Mouse (Mus musculus) right cerebral cortex, adult 18-20 months (tissue): ENCODE measurements at regions not wholly inside any gene's neighbourhood (a gene's known extent, or its start where the extent isn't known, plus 50 kb on each side); places are given as distances from the start of the nearest gene placed in this dataset.
A peak's percentile ranks its signal among the peaks of the same experiment; 100 is the strongest.

ENCODE experiments used
- DNase-seq: peaks from one replicate; pipeline ENCODE4 v3.0.0; 2022; ENCODE audit warnings: mixed read lengths

GRCm38 (mm10) chr2:113959025-113959767, 54.2 kb downstream of the Gjd2 start:
- DNase-seq = no peak

- no peak for DNase-seq
Measured at GRCm38 (mm10) chr2:113952480-113952879, 60.9 kb downstream of the Gjd2 start.

- peak; percentile 5 for DNase-seq
Measured at GRCm38 (mm10) chr2:113949296-113949990, 64.0 kb downstream of the Gjd2 start.

- DNase-seq = no peak
Measured at GRCm38 (mm10) chr2:113931689-113932088, 81.7 kb downstream of the Gjd2 start.

- DNase-seq = no peak
Measured at GRCm38 (mm10) chr2:113930948-113931347, 82.5 kb downstream of the Gjd2 start.

GRCm38 (mm10) chr2:113929650-113930049, 81.2 kb upstream of the Arhgap11a start:
- DNase-seq = no peak

GRCm38 (mm10) chr2:113924138-113924537, 75.7 kb upstream of the Arhgap11a start:
- DNase-seq = no peak

- DNase-seq = no peak
Measured at GRCm38 (mm10) chr2:113918913-113919312, 70.5 kb upstream of the Arhgap11a start.

- DNase-seq = no peak
Measured at GRCm38 (mm10) chr2:113914248-113914647, 65.8 kb upstream of the Arhgap11a start.

GRCm38 (mm10) chr2:113911188-113911587, 62.7 kb upstream of the Arhgap11a start:
- DNase-seq = no peak

- DNase-seq = no peak
Measured at GRCm38 (mm10) chr2:113909502-113909901, 61.0 kb upstream of the Arhgap11a start.

GRCm38 (mm10) chr2:113908636-113909035, 60.2 kb upstream of the Arhgap11a start:
- no peak for DNase-seq

GRCm38 (mm10) chr2:113904414-113904813, 56.0 kb upstream of the Arhgap11a start:
- DNase-seq = no peak

GRCm38 (mm10) chr2:113903865-113904264, 55.4 kb upstream of the Arhgap11a start:
- no peak for DNase-seq

GRCm38 (mm10) chr2:113903006-113903545, 54.6 kb upstream of the Arhgap11a start:
- no peak for DNase-seq

GRCm38 (mm10) chr2:113902406-113902805, 53.9 kb upstream of the Arhgap11a start:
- no peak for DNase-seq

GRCm38 (mm10) chr2:113900496-113900895, 52.0 kb upstream of the Arhgap11a start:
- DNase-seq = no peak

GRCm38 (mm10) chr2:113898747-113899146, 50.3 kb upstream of the Arhgap11a start:
- no peak for DNase-seq
